Mouse (Mus musculus) myocyte (in vitro differentiated cells): ENCODE data around the gene Ilk.

Experiments
- MAX ChIP-seq: IDR thresholded peaks from one replicate; pipeline ENCODE4 v1.6.1; 2011; ENCODE audit warnings: low read depth, mild to moderate bottlenecking, control low read depth
- POLR2A ChIP-seq: IDR thresholded peaks from one replicate; pipeline ENCODE4 v1.6.1; 2011; ENCODE audit warnings: low read depth, mild to moderate bottlenecking, control low read depth, moderate library complexity; ENCODE audit not compliant: insufficient read length

DNA sequence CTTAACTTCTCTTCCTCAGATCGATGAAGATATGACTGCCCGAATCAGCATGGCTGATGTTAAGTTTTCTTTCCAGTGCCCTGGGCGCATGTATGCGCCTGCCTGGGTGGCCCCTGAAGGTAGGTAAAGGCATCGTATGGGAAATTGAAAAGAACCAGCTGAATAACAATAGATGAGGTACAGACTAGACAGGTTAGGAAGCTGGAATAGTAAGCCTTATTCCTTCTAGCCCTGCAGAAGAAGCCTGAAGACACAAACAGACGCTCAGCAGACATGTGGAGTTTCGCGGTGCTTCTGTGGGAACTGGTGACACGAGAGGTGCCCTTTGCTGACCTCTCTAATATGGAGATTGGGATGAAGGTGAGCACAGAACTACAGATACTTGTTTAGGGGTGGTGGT is 5.6 kb downstream of the Ilk start:
- TF ChIP-seq MAX (no peak), POLR2A (no peak)
